Mouse (Mus musculus): ENCODE measurements around the gene Ing1. TPM values are rescaled to one million over a fixed set of nuclear protein-coding genes. Genes with fewer than 3 reads are reported as not detected.

Gene Ing1
- polyA plus RNA-seq (2017; shearing (Covaris generic)): 10 to 100 TPM; 75.2 to 90.7 TPM

DNA sequence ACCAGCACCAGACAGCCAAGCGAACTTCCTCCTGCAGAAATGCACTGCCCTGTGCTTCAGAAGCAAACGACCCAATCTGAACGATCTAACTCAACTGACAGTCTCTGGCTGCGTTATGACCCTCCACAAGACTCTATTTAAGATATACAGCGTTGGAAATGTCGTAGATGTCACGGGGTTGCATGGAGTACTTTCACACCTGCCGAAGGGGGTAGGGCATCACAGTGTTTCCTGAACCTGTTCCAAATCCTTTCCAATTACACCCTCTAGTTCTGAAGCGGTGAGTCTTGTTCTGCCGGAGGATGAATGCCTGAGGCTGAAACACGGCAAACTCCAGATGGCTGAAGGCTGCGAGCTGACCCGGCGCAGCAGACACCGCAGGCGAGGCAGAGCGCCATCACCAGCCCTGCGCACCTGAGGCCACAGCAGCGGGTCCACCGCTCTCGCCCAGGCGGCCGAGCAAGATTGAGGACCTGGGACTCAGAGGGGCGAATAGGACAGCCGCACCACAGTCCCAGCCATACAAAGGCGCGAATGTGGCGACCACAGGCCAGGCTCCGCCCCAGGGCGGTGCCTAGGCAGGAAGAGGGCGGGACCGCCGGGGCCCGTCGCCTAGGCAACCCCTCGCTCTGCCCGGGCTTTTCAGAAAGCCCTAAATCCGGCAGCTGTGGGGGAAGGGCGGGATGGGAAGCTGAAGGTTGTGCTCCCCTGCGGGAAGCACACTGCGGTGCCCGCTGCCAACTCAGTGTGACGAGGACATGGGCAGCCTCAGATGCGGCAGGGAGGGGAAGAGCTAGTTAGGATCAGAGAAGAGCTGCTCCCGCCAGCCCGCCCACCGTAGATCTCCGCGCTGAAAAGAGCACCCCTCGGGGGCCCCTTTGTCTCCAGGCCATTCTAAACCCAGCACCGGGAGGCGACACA lies at the start of gene Ing1:
Gene Ing1, plus strand, starts transcription at position 773 of the 921 bp plus-strand sequence.

DNA sequence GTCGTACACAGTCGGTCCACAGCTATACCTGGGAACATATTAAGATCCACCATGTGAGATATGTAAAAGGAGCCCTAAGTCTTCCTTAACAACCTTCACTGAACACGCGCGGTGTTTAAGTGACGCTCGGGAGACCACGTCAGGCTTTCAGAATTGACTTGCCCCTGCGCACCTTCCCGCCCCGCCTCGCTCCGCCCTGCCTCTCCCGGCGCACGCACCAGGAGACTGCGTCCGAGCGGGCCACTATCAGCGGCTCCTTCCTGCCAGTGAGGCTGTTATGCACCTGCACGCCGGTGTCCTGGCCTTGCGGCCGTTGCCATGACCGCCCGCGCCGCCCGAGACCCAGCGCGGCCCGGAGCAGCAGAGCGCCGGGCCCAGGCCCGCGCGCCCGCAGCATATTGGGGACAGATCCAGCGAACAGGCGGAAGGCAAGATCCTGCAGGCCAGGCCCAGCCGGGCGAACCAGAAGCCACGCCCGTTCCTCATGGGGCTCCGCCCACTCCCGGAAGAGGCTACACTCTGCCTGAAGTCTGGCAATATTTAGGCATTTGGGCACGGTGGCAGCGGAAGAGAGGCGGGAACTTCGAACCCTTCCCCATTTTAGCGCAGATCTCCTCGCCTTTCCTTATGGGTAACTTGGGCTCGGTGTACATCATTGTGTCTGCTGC lies 5.0 kb upstream of the Ing1 start, which contains the start of gene Cars2:
Gene Cars2, minus strand, starts transcription at position 503 of the 668 bp plus-strand sequence.

Other genes starting within 250 kb of the Ing1 start
- under 1 TPM in 1 of 2 experiments, not detected in 1; 0.18 TPM for gene Col4a2, start 242.8 kb upstream of the Ing1 start, polyA plus RNA-seq (2017; shearing (Covaris generic))
- gene Col4a1, start 242.7 kb upstream of the Ing1 start, polyA plus RNA-seq (2017; shearing (Covaris generic)): under 1 TPM in 1 of 2 experiments, not detected in 1; 0.15 TPM
- 1 to 10 TPM; 2.2 to 5.3 TPM for gene Rab20, start 76.9 kb upstream of the Ing1 start, polyA plus RNA-seq (2017; shearing (Covaris generic))
- 10 to 100 TPM; 58.1 to 74.5 TPM for gene Naxd, start 58.1 kb upstream of the Ing1 start, polyA plus RNA-seq (2017; shearing (Covaris generic))
- 10 to 100 TPM; 28.4 to 38.8 TPM for gene Cars2, start 4.8 kb upstream of the Ing1 start, polyA plus RNA-seq (2017; shearing (Covaris generic))
- gene Ankrd10, start 80.2 kb downstream of the Ing1 start, polyA plus RNA-seq (2017; shearing (Covaris generic)): 10 to 100 TPM; 82.5 to 96.4 TPM
- under 1 TPM; 0.19 to 0.31 TPM for gene 1700016D06Rik, start 145.5 kb downstream of the Ing1 start, polyA plus RNA-seq (2017; shearing (Covaris generic))
- gene Arhgef7, start 172.2 kb downstream of the Ing1 start, polyA plus RNA-seq (2017; shearing (Covaris generic)): 10 to 100 TPM; 12.9 to 15.5 TPM

All from activated CD4-positive, CD25-positive, alpha-beta regulatory T cell (primary cell).